Mouse (Mus musculus) liver, adult 2 months (tissue): ENCODE measurements at regions not wholly inside any gene's neighbourhood (a gene's known extent, or its start where the extent isn't known, plus 50 kb on each side); places are given as distances from the start of the nearest gene placed in this dataset.

ENCODE experiments used
- CTCF ChIP-seq: fragments of 200-500 bp; IDR thresholded peaks from 2 replicates; pipeline ENCODE4 v1.5.1; 2011; ENCODE audit warnings: low read depth, low read length, control low read depth
- POLR2A ChIP-seq: fragments of 200-500 bp; IDR thresholded peaks from 2 replicates; pipeline ENCODE4 v1.6.1; 2011; ENCODE audit warnings: low read length, control low read depth; ENCODE audit not compliant: insufficient read depth; ENCODE audit errors: extremely low read depth

DNA sequence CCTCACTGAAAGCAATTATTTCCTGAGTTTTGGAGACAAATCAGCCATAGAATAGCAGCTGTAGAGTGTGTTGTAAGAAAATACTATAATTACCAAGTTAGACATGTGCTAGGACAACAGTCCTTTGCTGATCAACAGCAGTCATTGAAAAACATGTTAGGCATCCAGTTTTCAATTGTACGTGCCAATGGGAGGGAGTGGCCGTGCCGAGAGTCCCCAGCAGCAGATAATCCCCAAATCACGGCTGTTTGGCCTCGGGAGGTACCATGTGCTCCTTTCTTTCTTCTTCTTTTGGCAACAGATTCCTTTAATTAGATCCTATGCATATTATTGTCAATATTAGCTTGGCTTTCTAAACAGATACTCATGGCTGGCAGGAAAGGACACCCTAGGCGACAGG is 88.4 kb upstream of the Meis1 start:
- TF ChIP-seq CTCF (no peak), POLR2A (no peak)
